22 mouse cellular contexts compared by ENCODE assay signal in genomic region chr9:83551116-83551515, GRCm38 (mm10). TPM values are rescaled to one million over a fixed set of nuclear protein-coding genes. Genes with fewer than 3 reads are reported as not detected.
A peak's percentile ranks its signal among the peaks of the same experiment; 100 is the strongest.
DNase-seq lines count a peak whose midpoint lies in the region; ATAC-seq lines count a peak whose summit lies in the region.
"Had no signal": no experiment of that assay in that cellular context is flagged by ENCODE, and none has a peak within 500 bp of the region (broad histone marks: within the 10 kb centered on the region; RNA-seq: fewer than 3 reads in every experiment).

No protein-coding gene starts in this region.

- peaks cover 68% of the 10 kb centered on the region for H3K4me1 ChIP-seq in megakaryocyte, embryonic 14.5 days

- no peaks in the 10 kb centered on the region for H3K9me3 ChIP-seq in megakaryocyte, embryonic 14.5 days
- H3K9me3 ChIP-seq: embryonic facial prominence, embryonic 15.5 days; forebrain, embryonic 12.5 days; hindbrain, embryonic 10.5 days; hindbrain, embryonic 15.5 days; liver, embryonic 13.5 days had no signal

- peaks cover 3% of the 10 kb centered on the region for H3K27me3 ChIP-seq in megakaryocyte, embryonic 14.5 days (replicated peaks)
- H3K27me3 ChIP-seq: embryonic facial prominence, embryonic 15.5 days; hindbrain, embryonic 15.5 days had no signal

- DNase-seq in frontal cortex, postnatal 10 days (ENCODE audit: low spot score in 2 of 2) = no peak
- peak; percentile 21 for DNase-seq in right cerebral cortex, adult 18-20 months
- no peak for DNase-seq in right cerebral cortex, postnatal 4 days
- no peak for DNase-seq in layer of hippocampus, adult 9-10 months (ENCODE audit: low spot score)
- DNase-seq: adrenal gland, postnatal 25 days; cerebellum, adult 18-20 months; cerebellum, postnatal 10 days; forebrain, postnatal 0 days; gastrocnemius, postnatal 10 days; heart, postnatal 14 days; kidney, adult 11 months; kidney, postnatal 14 days; liver, embryonic 13.5 days; lung, embryonic 14.5 days; thymus, postnatal 4 days had no signal

- H3K4me3 ChIP-seq in megakaryocyte, embryonic 14.5 days (replicated peaks) = peak overlapping the region; percentile 40
- H3K4me3 ChIP-seq: embryonic facial prominence, embryonic 15.5 days; forebrain, embryonic 12.5 days; hindbrain, embryonic 10.5 days; hindbrain, embryonic 15.5 days; liver, embryonic 13.5 days had no signal

- ATAC-seq in frontal cortex, adult (ENCODE audit: low TSS enrichment) = peak; percentile 48
- no peak for ATAC-seq in megakaryocyte, adult 5-6 weeks (ENCODE audit: poor library complexity, severe bottlenecking)
- ATAC-seq: forebrain, postnatal 0 days had no signal

- H3K36me3 ChIP-seq in megakaryocyte, embryonic 14.5 days (replicated peaks; ENCODE audit: low read length) = peaks cover 30% of the 10 kb centered on the region
- H3K36me3 ChIP-seq: embryonic facial prominence, embryonic 15.5 days; forebrain, embryonic 12.5 days; hindbrain, embryonic 10.5 days; hindbrain, embryonic 15.5 days; liver, embryonic 13.5 days had no signal

RNA-seq across cellular contexts. Expression of gene Sh3bgrl2, which starts 3.0 kb away (rescaled TPM):
- polyA plus RNA-seq in megakaryocyte, embryonic 14.5 days (2012; ENCODE audit: insufficient read depth, low replicate concordance) = 2.9 and 3.8 TPM in 2 replicates
- not detected in 2 replicates for total RNA-seq in megakaryocyte, adult 5-6 weeks (2015)
- total RNA-seq in megakaryocyte, adult 5-6 weeks (2017) = 0.11 TPM in 1 of 2 replicates, not detected in the other
